Mouse (Mus musculus): ENCODE data around the gene Gm17018.

- TF ChIP-seq GATA1 (IDR thresholded peaks at IDR 0.05; ENCODE audit: borderline replicate concordance, low read length) = no peak
- no peak for TF ChIP-seq FLI1 (IDR thresholded peaks at IDR 0.05; ENCODE audit: low read length)
Observed at GRCm38 (mm10) chr19:45580235-45580634, 19.8 kb downstream of the Gm17018 start.

Measured in megakaryocyte, embryonic 14.5 days (primary cell).